Mouse (Mus musculus): Measurements from ENCODE around the gene Spindoc. TPM values are rescaled to one million over a fixed set of nuclear protein-coding genes. Genes with fewer than 3 reads are reported as not detected.

Gene Spindoc
- polyA plus RNA-seq, 1 experiment from 2014 or later, result 18.2 TPM

DNA sequence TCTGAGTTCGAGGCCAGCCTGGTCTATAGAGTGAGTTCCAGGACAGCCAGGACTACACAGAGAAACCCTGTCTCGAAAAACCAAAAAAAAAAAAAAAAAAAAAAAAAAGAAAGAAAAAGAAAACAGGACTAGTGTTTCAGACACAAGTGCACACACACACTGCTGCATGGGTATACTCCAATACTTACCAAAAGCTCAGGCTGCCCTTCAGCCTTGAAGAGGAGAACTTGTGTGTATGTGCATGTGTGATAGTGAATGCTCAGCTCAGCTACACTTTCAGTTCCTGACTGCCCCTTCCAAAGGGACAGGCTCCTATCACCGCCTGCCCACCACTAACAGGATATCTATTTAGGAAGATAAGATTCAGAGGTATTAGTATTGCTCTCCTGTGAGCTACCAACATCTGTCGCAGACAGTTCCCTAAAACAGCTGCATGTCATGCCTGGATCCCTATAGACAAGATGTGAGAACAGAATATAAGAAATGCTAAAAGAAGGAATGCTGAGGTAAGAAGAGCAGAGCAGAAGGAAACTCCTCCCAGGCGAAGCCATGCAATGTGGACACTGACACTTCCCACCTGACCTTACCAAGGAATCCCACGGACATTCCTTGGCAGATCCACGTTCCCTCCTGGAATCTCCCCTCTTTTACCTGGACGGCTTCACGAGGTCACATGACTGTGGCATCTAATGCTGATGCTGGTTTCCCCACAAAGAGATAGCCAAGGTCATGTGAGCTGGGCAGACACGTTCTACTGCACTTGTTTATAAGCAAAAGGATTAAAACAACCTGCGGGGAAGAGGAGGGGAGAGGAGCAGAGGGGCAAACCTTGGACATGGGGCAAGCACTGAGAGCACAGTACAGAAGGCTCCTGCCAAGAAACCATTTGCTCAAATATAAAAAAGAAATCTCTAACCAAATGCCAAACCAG is 77.1 kb downstream of the Spindoc start:
- 63% methylated on average over 10 of the region's 11 CpGs for WGBS
- H3K4me1 ChIP-seq (ENCODE audit: control insufficient read depth, insufficient read depth, low read length), result peaks cover 60% of the 10 kb centered on the region

DNA sequence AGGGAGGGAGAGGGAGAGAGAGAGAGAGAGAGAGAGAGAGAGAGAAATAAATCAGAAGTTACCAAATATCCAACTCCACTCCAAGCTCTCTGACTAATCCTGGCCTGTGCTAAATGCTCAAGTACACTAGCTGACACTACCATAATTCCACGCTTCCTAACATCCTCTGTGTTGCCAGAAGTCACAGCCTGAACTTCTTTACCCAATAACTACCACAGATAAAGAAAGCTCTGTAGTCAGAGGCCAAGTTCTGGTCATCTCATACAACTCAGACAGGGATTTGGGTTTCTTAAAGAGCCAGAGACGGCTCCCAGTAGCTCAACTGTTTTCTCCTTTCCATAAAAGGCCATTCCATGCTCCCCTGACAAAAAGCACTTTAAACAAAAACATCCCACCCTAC is 78.0 kb downstream of the Spindoc start:
- peaks cover 51% of the 10 kb centered on the region for H3K4me1 ChIP-seq (ENCODE audit: control insufficient read depth, insufficient read depth, low read length)
- H3K4me2 ChIP-seq (ENCODE audit: low read depth, low read length), result no peak overlapping the region
- H3K27ac ChIP-seq (ENCODE audit: low read length), result peak overlapping the region; percentile 3; the same call in 1 of the 2 replicates
- WGBS, result 52% methylated on average over 2 of the region's 2 CpGs
- no peaks in the 10 kb centered on the region for H3K27me3 ChIP-seq (replicated peaks; ENCODE audit: control insufficient read depth, insufficient read depth, low read length)
- no peak overlapping the region for H3K4me3 ChIP-seq (ENCODE audit: low read length)
- ATAC-seq, result no peak
- no peaks in the 10 kb centered on the region for H3K36me3 ChIP-seq (ENCODE audit: control insufficient read depth, insufficient read depth, low read length)
- H3K9me3 ChIP-seq (ENCODE audit: control insufficient read depth, low read length), result no peaks in the 10 kb centered on the region
- H3K9ac ChIP-seq (ENCODE audit: low read depth, low read length), result no peak overlapping the region

More for the DNA sequence above, 77.1 kb downstream of the Spindoc start:
- ATAC-seq, result no peak
- no peaks in the 10 kb centered on the region for H3K27me3 ChIP-seq (replicated peaks; ENCODE audit: control insufficient read depth, insufficient read depth, low read length)
- H3K36me3 ChIP-seq (ENCODE audit: control insufficient read depth, insufficient read depth, low read length), result no peaks in the 10 kb centered on the region
- H3K27ac ChIP-seq (ENCODE audit: low read length), result peak overlapping the region; percentile 31; the same call in 1 of the 2 replicates
- no peak overlapping the region for H3K4me3 ChIP-seq (ENCODE audit: low read length)
- H3K4me2 ChIP-seq (ENCODE audit: low read depth, low read length), result no peak overlapping the region
- no peak overlapping the region for H3K9ac ChIP-seq (ENCODE audit: low read depth, low read length)
- no peaks in the 10 kb centered on the region for H3K9me3 ChIP-seq (ENCODE audit: control insufficient read depth, low read length)

Small RNAs within 50 kb of the gene (microRNA-seq; reads per million reads assigned to microRNA genes)
- gene Mir6991, result not detected

Other genes starting within 250 kb of the Spindoc start
- 162 and 166 TPM in 2 replicates for gene Otub1, start 176.7 kb downstream of the Spindoc start, polyA plus RNA-seq (2015; fragmentation: Nextera tagmentation; extraction: Ambion mirVana)
- gene Cox8a, start 165.4 kb downstream of the Spindoc start, polyA plus RNA-seq (2015; fragmentation: Nextera tagmentation; extraction: Ambion mirVana), result 1,467 and 1,508 TPM in 2 replicates
- gene Naa40, start 141.8 kb downstream of the Spindoc start, polyA plus RNA-seq (2015; fragmentation: Nextera tagmentation; extraction: Ambion mirVana), result 48.4 and 51.9 TPM in 2 replicates
- gene Rcor2, start 115.7 kb downstream of the Spindoc start, polyA plus RNA-seq (2015; fragmentation: Nextera tagmentation; extraction: Ambion mirVana), result 6.5 and 9.0 TPM in 2 replicates
- 39.1 and 41.4 TPM in 2 replicates for gene Mark2, start 41.1 kb downstream of the Spindoc start, polyA plus RNA-seq (2015; fragmentation: Nextera tagmentation; extraction: Ambion mirVana)
- gene 2700081O15Rik, start 34.6 kb upstream of the Spindoc start, polyA plus RNA-seq (2015; fragmentation: Nextera tagmentation; extraction: Ambion mirVana), result 3.1 and 3.2 TPM in 2 replicates
- 127 TPM in 2 replicates for gene Rtn3, start 100.3 kb upstream of the Spindoc start, polyA plus RNA-seq (2015; fragmentation: Nextera tagmentation; extraction: Ambion mirVana)
- gene Atl3, start 111.0 kb upstream of the Spindoc start, polyA plus RNA-seq (2015; fragmentation: Nextera tagmentation; extraction: Ambion mirVana), result 6.1 and 7.7 TPM in 2 replicates
- 5.5 and 7.2 TPM in 2 replicates for gene Pla2g16, start 174.5 kb upstream of the Spindoc start, polyA plus RNA-seq (2015; fragmentation: Nextera tagmentation; extraction: Ambion mirVana)
- 1.8 and 2.0 TPM in 2 replicates for gene Lgals12, start 224.2 kb upstream of the Spindoc start, polyA plus RNA-seq (2015; fragmentation: Nextera tagmentation; extraction: Ambion mirVana)
- gene Hrasls5, start 229.5 kb upstream of the Spindoc start, polyA plus RNA-seq (2015; fragmentation: Nextera tagmentation; extraction: Ambion mirVana), result not detected in 2 replicates